Mouse (Mus musculus) CH12.LX (cell line): ENCODE results near the gene Opcml. TPM values are rescaled to one million over a fixed set of nuclear protein-coding genes. Genes with fewer than 3 reads are reported as not detected.

Experiments
- DNase-seq: peaks from one replicate; pipeline ENCODE4 v3.0.0-alpha.2; 2013; ENCODE audit errors: extremely low read depth
- H3K27ac ChIP-seq: 2 replicates; pipeline ENCODE4 v1.5.1; 2012; ENCODE audit warnings: low read depth, mild to moderate bottlenecking, control low read depth, moderate library complexity; ENCODE audit not compliant: insufficient read depth
- H3K27me3 ChIP-seq: replicated peaks from 2 replicates; pipeline ENCODE3; 2012; ENCODE audit warnings: inconsistent platforms
- H3K36me3 ChIP-seq, 2 experiments: replicated peaks in 1 of 2; 2 replicates each; pipeline versions ENCODE3 to v1.6.1; 2012; ENCODE audit warnings: inconsistent platforms in 1 of 2, low read length in 1 of 2, mild to moderate bottlenecking in 1 of 2, mixed read lengths in 1 of 2, moderate library complexity in 1 of 2; ENCODE audit not compliant: control insufficient read depth in 1 of 2, insufficient read depth in 1 of 2
- H3K4me1 ChIP-seq, 2 experiments: 2 replicates each; pipeline ENCODE4 v1.6.1; 2012; ENCODE audit warnings: inconsistent platforms in 1 of 2, moderate library complexity in 1 of 2; ENCODE audit not compliant: insufficient read depth in 2 of 2, control insufficient read depth in 1 of 2
- H3K4me2 ChIP-seq: 2 replicates; pipeline ENCODE4 v1.6.1; 2012; ENCODE audit warnings: low read depth, mild to moderate bottlenecking, control low read depth; ENCODE audit not compliant: poor library complexity, insufficient read depth, severe bottlenecking
- H3K4me3 ChIP-seq, 3 experiments: fragments of 150-350 bp in 1 of 3; sonication (generic) in 1 of 3; replicated peaks in 1 of 3; 2 replicates each; pipeline versions ENCODE3 to v1.5.1; 2011 to 2012; ENCODE audit warnings: low read depth in 2 of 3, low read length in 2 of 3, mild to moderate bottlenecking in 2 of 3, moderate library complexity in 2 of 3, control low read depth in 1 of 3, improper control_type of control experiment in 1 of 3, inconsistent platforms in 1 of 3, mixed read lengths in 1 of 3; ENCODE audit not compliant: poor library complexity in 1 of 3
- H3K79me2 ChIP-seq: replicated peaks from 2 replicates; pipeline ENCODE4 v1.6.1; 2012; ENCODE audit warnings: mild to moderate bottlenecking, moderate library complexity; ENCODE audit not compliant: control insufficient read depth, poor library complexity, insufficient read depth, severe bottlenecking; ENCODE audit errors: extremely low read depth
- H3K9ac ChIP-seq: 2 replicates; pipeline ENCODE4 v1.6.1; 2012; ENCODE audit warnings: low read depth, mild to moderate bottlenecking, control low read depth, moderate library complexity; ENCODE audit not compliant: insufficient read depth
- H3K9me3 ChIP-seq: replicated peaks from 2 replicates; pipeline ENCODE3; 2012; ENCODE audit warnings: low read length, inconsistent platforms, mixed read lengths
- BHLHE40 ChIP-seq: IDR thresholded peaks from 2 replicates; pipeline ENCODE4 v1.6.1; 2011; ENCODE audit warnings: mild to moderate bottlenecking, low read depth, low read length, improper control_type of control experiment
- CHD1 ChIP-seq: IDR thresholded peaks from 2 replicates; pipeline ENCODE4 v1.6.1; 2012; ENCODE audit warnings: low read depth, low read length, improper control_type of control experiment, inconsistent platforms
- CHD2 ChIP-seq: IDR thresholded peaks from 2 replicates; pipeline ENCODE4 v1.6.1; 2011; ENCODE audit warnings: low read length, improper control_type of control experiment
- CTCF ChIP-seq, 2 experiments: IDR thresholded peaks in 1 of 2; conservative IDR thresholded peaks in 1 of 2; 2 replicates each; pipeline ENCODE4 v1.5.1; 2011 to 2012; ENCODE audit warnings: low read depth in 2 of 2, low read length in 2 of 2, improper control_type of control experiment in 1 of 2, inconsistent platforms in 1 of 2, mild to moderate bottlenecking in 1 of 2, moderate library complexity in 1 of 2
- E2F4 ChIP-seq: IDR thresholded peaks from 2 replicates; pipeline ENCODE4 v1.6.1; 2011; ENCODE audit warnings: low read depth, low read length, improper control_type of control experiment; ENCODE audit not compliant: insufficient replicate concordance
- ELF1 ChIP-seq: IDR thresholded peaks from 2 replicates; pipeline ENCODE4 v1.6.1; 2014; ENCODE audit warnings: low read depth, mild to moderate bottlenecking, inconsistent platforms, low read length, improper control_type of control experiment
- EP300 ChIP-seq: IDR thresholded peaks from 2 replicates; pipeline ENCODE4 v1.6.1; 2011; ENCODE audit warnings: low read length, improper control_type of control experiment
- ETS1 ChIP-seq: conservative IDR thresholded peaks from 2 replicates; pipeline ENCODE4 v1.6.1; 2012; ENCODE audit warnings: low read depth, mild to moderate bottlenecking, inconsistent platforms, low read length, improper control_type of control experiment, moderate library complexity
- IRF4 ChIP-seq: IDR thresholded peaks from 2 replicates; pipeline ENCODE4 v1.6.1; 2014; ENCODE audit warnings: low read depth, mild to moderate bottlenecking, inconsistent platforms, low read length, improper control_type of control experiment
- MAX ChIP-seq: IDR thresholded peaks from 2 replicates; pipeline ENCODE4 v1.6.1; 2011; ENCODE audit warnings: low read length, improper control_type of control experiment
- MYC ChIP-seq: IDR thresholded peaks from 2 replicates; pipeline ENCODE4 v1.6.1; 2011; ENCODE audit warnings: low read depth, mild to moderate bottlenecking, improper control_type of control experiment, low read length
- NELFE ChIP-seq: IDR thresholded peaks from 2 replicates; pipeline ENCODE4 v1.6.1; 2011; ENCODE audit warnings: low read depth, low read length, improper control_type of control experiment
- NRF1 ChIP-seq: IDR thresholded peaks from 2 replicates; pipeline ENCODE4 v1.6.1; 2014; ENCODE audit warnings: low read depth, mild to moderate bottlenecking, inconsistent platforms, low read length, improper control_type of control experiment, moderate library complexity
- PAX5 ChIP-seq: IDR thresholded peaks from 2 replicates; pipeline ENCODE4 v1.6.1; 2012; ENCODE audit warnings: low read length, inconsistent platforms, mixed read lengths
- SIN3A ChIP-seq: IDR thresholded peaks from 2 replicates; pipeline ENCODE4 v1.6.1; 2012; ENCODE audit warnings: low read length, improper control_type of control experiment, inconsistent platforms
- SMC3 ChIP-seq: IDR thresholded peaks from 2 replicates; pipeline ENCODE4 v1.6.1; 2011; ENCODE audit warnings: low read depth, low read length, improper control_type of control experiment
- USF1 ChIP-seq: IDR thresholded peaks from 2 replicates; pipeline ENCODE4 v1.6.1; 2014; ENCODE audit warnings: low read depth, mild to moderate bottlenecking, inconsistent platforms, low read length, improper control_type of control experiment
- ZC3H11A ChIP-seq: IDR thresholded peaks from 2 replicates; pipeline ENCODE4 v1.6.1; 2012; ENCODE audit warnings: low read depth, mild to moderate bottlenecking, inconsistent platforms, low read length, improper control_type of control experiment
- ZNF384 ChIP-seq: IDR thresholded peaks from 2 replicates; pipeline ENCODE4 v1.6.1; 2012; ENCODE audit warnings: low read depth, low read length, improper control_type of control experiment, inconsistent platforms
- dilution Hi-C: fragments of 300-500 bp; cut with MboI; formaldehyde crosslinking; loops from 2 replicates; pipeline ENCODE4 v1.14.3; 2020; ENCODE audit warnings: low sequenced_read_pairs; ENCODE audit not compliant: extremely low pct_unique_long_range_greater_than_20kb, extremely low pct_ligation_motif_present
- in situ Hi-C: fragments of 300-500 bp; cut with MboI; formaldehyde crosslinking; loops from 3 replicates; pipeline ENCODE4 v1.14.3; 2019; ENCODE audit warnings: low sequenced_read_pairs, low pct_ligation_motif_present, low pct_unique_long_range_greater_than_20kb, mixed read lengths
- polyA plus RNA-seq: library from polyadenylated mRNA; unstranded; fragments of >175 nt; gene quantifications from 2 replicates; pipeline ENCODE4 v1.2.1, GENCODE M21; 2012; ENCODE audit warnings: low read depth; ENCODE audit not compliant: insufficient read length
- total RNA-seq, 2 experiments: library from RNA; depleted of rRNA; stranded (reverse); fragments of 300-350 nt in 1 of 2; fragments of >200 nt in 1 of 2; gene quantifications; 2 replicates each; pipeline ENCODE4 v1.2.3; 2012 to 2014

Gene Opcml
- total and polyA plus RNA-seq, 3 experiments: 0.34 to 0.60 TPM; not detected in 1

GRCm38 (mm10) chr9:27767196-27767900 is 23.2 kb upstream of the Opcml start:
- H3K27me3 ChIP-seq: peaks cover 10% of the 10 kb centered on the region
- no peak overlapping the region for H3K27ac ChIP-seq
- H3K4me3 ChIP-seq: no peak overlapping the region
- H3K4me1 ChIP-seq: no peaks in the 10 kb centered on the region
- no peak for DNase-seq
- in situ Hi-C loops: no loop called here
- no peak overlapping the region for H3K9ac ChIP-seq
- dilution Hi-C loops: no loop called here
- no peak for TF ChIP-seq PAX5
- TF ChIP-seq CHD1: no peak
- no peak overlapping the region for H3K4me2 ChIP-seq
- no peaks in the 10 kb centered on the region for H3K79me2 ChIP-seq
- no peaks in the 10 kb centered on the region for H3K9me3 ChIP-seq
- no peaks in the 10 kb centered on the region for H3K36me3 ChIP-seq

GRCm38 (mm10) chr9:27768788-27769187 is 21.8 kb upstream of the Opcml start:
- Histone ChIP-seq H3K79me2 (no peaks in the 10 kb centered on the region), H3K4me2 (no peak overlapping the region), H3K9ac (no peak overlapping the region), H3K9me3 (no peaks in the 10 kb centered on the region), H3K4me3 (no peak overlapping the region), H3K36me3 (no peaks in the 10 kb centered on the region), H3K4me1 (no peaks in the 10 kb centered on the region), H3K27ac (no peak overlapping the region), H3K27me3 (peaks cover 13% of the 10 kb centered on the region)
- TF ChIP-seq USF1 (no peak), MYC (no peak), EP300 (no peak), BHLHE40 (no peak), ZC3H11A (no peak), NELFE (no peak), E2F4 (no peak), ELF1 (no peak)
- DNase-seq: no peak
- in situ Hi-C loops (no loop called here), dilution Hi-C loops (no loop called here)

GRCm38 (mm10) chr9:27781291-27781993 is 9.1 kb upstream of the Opcml start:
- no peak for TF ChIP-seq USF1
- TF ChIP-seq IRF4: no peak
- no peak for TF ChIP-seq E2F4
- TF ChIP-seq ETS1: no peak
- TF ChIP-seq SIN3A: no peak
- no peak for TF ChIP-seq ZNF384
- TF ChIP-seq SMC3: no peak
- TF ChIP-seq NRF1: no peak
- no peak for TF ChIP-seq CTCF (conservative IDR thresholded peaks at IDR 0.05 in 1 of 2, IDR thresholded peaks at IDR 0.05 in 1 of 2; ENCODE audit: low read depth in 2 of 2, low read length in 2 of 2)
- no peak for TF ChIP-seq MAX
- no peak for TF ChIP-seq PAX5
- TF ChIP-seq CHD2: no peak
- in situ Hi-C loops (no loop called here), dilution Hi-C loops (no loop called here)
- Histone ChIP-seq H3K79me2 (no peaks in the 10 kb centered on the region), H3K36me3 (no peaks in the 10 kb centered on the region), H3K4me3 (no peak overlapping the region), H3K27ac (no peak overlapping the region), H3K4me2 (no peak overlapping the region), H3K27me3 (peaks cover 8% of the 10 kb centered on the region), H3K4me1 (peaks cover 0 to 8% of the 10 kb centered on the region in 2 experiments; a peak in 2 of 4 replicates), H3K9me3 (no peaks in the 10 kb centered on the region), H3K9ac (no peak overlapping the region)
- no peak for DNase-seq
